Mouse (Mus musculus) cerebellum, postnatal 36 days (tissue): ENCODE data around the gene Gm45213.
"Not testable (repeated sequence)": the region's sequence is repeated elsewhere in the genome, so short reads cannot be mapped to it uniquely, and the experiment has no call there.

Experiments
- DNase-seq, 2 experiments: peaks; one replicate each; pipeline ENCODE4 v3.0.0; 2021 to 2022; ENCODE audit warnings: mixed read lengths in 2 of 2

The Gm45213 gene

GRCm38 (mm10) chr7:66053946-66054483 is 10.6 kb downstream of the Gm45213 start:
- no peak for DNase-seq

GRCm38 (mm10) chr7:66055356-66055755 is 12.0 kb downstream of the Gm45213 start:
- DNase-seq: not testable (repeated sequence)

GRCm38 (mm10) chr7:66058703-66059102 is 15.3 kb downstream of the Gm45213 start, which contains the start of gene Snrpa1:
Gene Snrpa1 (plus strand): TSS chr7:66059003.
- no peak for DNase-seq

- DNase-seq: peak; percentile 89 to 91
Measured at GRCm38 (mm10) chr7:66060066-66060956, 16.9 kb downstream of the Gm45213 start.

GRCm38 (mm10) chr7:66061057-66061456 is 17.7 kb downstream of the Gm45213 start:
- no peak for DNase-seq

- peak; percentile 24 to 27 for DNase-seq
Measured at GRCm38 (mm10) chr7:66076411-66076810, 33.0 kb downstream of the Gm45213 start.

GRCm38 (mm10) chr7:66079364-66080230 is 36.2 kb downstream of the Gm45213 start, which contains the start of gene Selenos:
Gene Selenos (plus strand): TSS chr7:66079649.
- peak; percentile 93 to 94 for DNase-seq

GRCm38 (mm10) chr7:66080231-66080613 is 36.8 kb downstream of the Gm45213 start:
- DNase-seq: no peak

- DNase-seq: no peak
Measured at GRCm38 (mm10) chr7:66083757-66084156, 40.4 kb downstream of the Gm45213 start.

GRCm38 (mm10) chr7:66084546-66084945 is 41.1 kb downstream of the Gm45213 start:
- DNase-seq: no peak

- no peak for DNase-seq
Measured at GRCm38 (mm10) chr7:66087652-66088051, 44.2 kb downstream of the Gm45213 start.

- no peak for DNase-seq
Measured at GRCm38 (mm10) chr7:66088077-66088476, 44.7 kb downstream of the Gm45213 start.

GRCm38 (mm10) chr7:66090676-66091190 is 47.3 kb downstream of the Gm45213 start:
- DNase-seq: no peak

GRCm38 (mm10) chr7:66091553-66091952 is 48.2 kb downstream of the Gm45213 start:
- DNase-seq: no peak

- DNase-seq: peak; percentile 20 to 22
Measured at GRCm38 (mm10) chr7:66092656-66093055, 49.3 kb downstream of the Gm45213 start.

- DNase-seq: peak; percentile 39 to 51
Measured at GRCm38 (mm10) chr7:66094141-66094540, 50.7 kb downstream of the Gm45213 start.

- no peak for DNase-seq
Measured at GRCm38 (mm10) chr7:66098803-66099202, 55.4 kb downstream of the Gm45213 start.

GRCm38 (mm10) chr7:66101866-66102265 is 58.5 kb downstream of the Gm45213 start:
- DNase-seq: peak in 1 of 2 experiments; percentile 28

- DNase-seq: no peak
Measured at GRCm38 (mm10) chr7:66104531-66104930, 61.1 kb downstream of the Gm45213 start.

GRCm38 (mm10) chr7:66105771-66106170 is 62.4 kb downstream of the Gm45213 start:
- DNase-seq: no peak

GRCm38 (mm10) chr7:66106581-66107056 is 63.2 kb downstream of the Gm45213 start:
- no peak for DNase-seq

- DNase-seq: no peak
Measured at GRCm38 (mm10) chr7:66107206-66107605, 63.8 kb downstream of the Gm45213 start.

- no peak for DNase-seq
Measured at GRCm38 (mm10) chr7:66107930-66108329, 64.5 kb downstream of the Gm45213 start.
